Mouse (Mus musculus): Measurements from ENCODE around the gene Ddb2. TPM values are rescaled to one million over a fixed set of nuclear protein-coding genes. Genes with fewer than 3 reads are reported as not detected.
A peak's percentile ranks its signal among the peaks of the same experiment; 100 is the strongest.

Ddb2 gene
- polyA plus RNA-seq, 1 experiment from 2014 or later, result 33.7 TPM

GRCm38 (mm10) chr2:91190501-91190900 lies 46.3 kb downstream of the Ddb2 start:
- peak; percentile 9 for DNase-seq (ENCODE audit: low spot score)

- DNase-seq (ENCODE audit: low spot score), result no peak
These were observed 49.4 kb downstream of the Ddb2 start for GRCm38 (mm10) chr2:91187431-91187830.

GRCm38 (mm10) chr2:91186208-91186607 lies 50.6 kb downstream of the Ddb2 start:
- DNase-seq (ENCODE audit: low spot score), result no peak

- peak; percentile 75 for DNase-seq (ENCODE audit: low spot score)
These were observed 52.9 kb downstream of the Ddb2 start, which contains the start of gene Madd for GRCm38 (mm10) chr2:91183711-91184405. Gene Madd, minus strand, starts transcription at chr2:91183837.

GRCm38 (mm10) chr2:91183148-91183513 lies 53.7 kb downstream of the Ddb2 start:
- DNase-seq (ENCODE audit: low spot score), result peak; percentile 98

GRCm38 (mm10) chr2:91182405-91183147 lies 54.2 kb downstream of the Ddb2 start:
- DNase-seq (ENCODE audit: low spot score), result peak; percentile 90

GRCm38 (mm10) chr2:91182016-91182404 lies 54.8 kb downstream of the Ddb2 start:
- peak; percentile 33 for DNase-seq (ENCODE audit: low spot score)

GRCm38 (mm10) chr2:91180706-91181105 lies 56.1 kb downstream of the Ddb2 start:
- DNase-seq (ENCODE audit: low spot score), result no peak

- DNase-seq (ENCODE audit: low spot score), result no peak
These were observed 57.0 kb downstream of the Ddb2 start for GRCm38 (mm10) chr2:91179825-91180224.

GRCm38 (mm10) chr2:91176234-91176633 lies 60.5 kb downstream of the Ddb2 start:
- no peak for DNase-seq (ENCODE audit: low spot score)

- no peak for DNase-seq (ENCODE audit: low spot score)
These were observed 61.3 kb downstream of the Ddb2 start for GRCm38 (mm10) chr2:91175490-91175889.

GRCm38 (mm10) chr2:91169587-91170322 lies 67.0 kb downstream of the Ddb2 start:
- DNase-seq (ENCODE audit: low spot score), result no peak

GRCm38 (mm10) chr2:91167629-91168028 lies 69.2 kb downstream of the Ddb2 start:
- DNase-seq (ENCODE audit: low spot score), result no peak

GRCm38 (mm10) chr2:91164991-91165390 lies 71.8 kb downstream of the Ddb2 start:
- no peak for DNase-seq (ENCODE audit: low spot score)

GRCm38 (mm10) chr2:91163532-91163931 lies 73.2 kb downstream of the Ddb2 start:
- no peak for DNase-seq (ENCODE audit: low spot score)

- DNase-seq (ENCODE audit: low spot score), result no peak
These were observed 73.8 kb downstream of the Ddb2 start for GRCm38 (mm10) chr2:91162952-91163351.

Other genes starting within 250 kb of the Ddb2 start
- 8.3 TPM in 2 replicates for gene Rapsn, start 201.4 kb downstream of the Ddb2 start, polyA plus RNA-seq (2015; fragmentation: Nextera tagmentation; extraction: Ambion mirVana)
- 302 and 307 TPM in 2 replicates for gene Psmc3, start 183.0 kb downstream of the Ddb2 start, polyA plus RNA-seq (2015; fragmentation: Nextera tagmentation; extraction: Ambion mirVana)
- gene Slc39a13, start 166.6 kb downstream of the Ddb2 start, polyA plus RNA-seq (2015; fragmentation: Nextera tagmentation; extraction: Ambion mirVana), result 15.1 and 16.4 TPM in 2 replicates
- 13.8 and 14.0 TPM in 2 replicates for gene Spi1, start 154.6 kb downstream of the Ddb2 start, polyA plus RNA-seq (2015; fragmentation: Nextera tagmentation; extraction: Ambion mirVana)
- 0.18 and 0.36 TPM in 2 replicates for gene Mybpc3, start 118.8 kb downstream of the Ddb2 start, polyA plus RNA-seq (2015; fragmentation: Nextera tagmentation; extraction: Ambion mirVana)
- gene Madd, start 53.1 kb downstream of the Ddb2 start, polyA plus RNA-seq (2015; fragmentation: Nextera tagmentation; extraction: Ambion mirVana), result 15.9 and 27.0 TPM in 2 replicates
- gene Nr1h3, start 34.1 kb downstream of the Ddb2 start, polyA plus RNA-seq (2015; fragmentation: Nextera tagmentation; extraction: Ambion mirVana), result 7.2 and 9.6 TPM in 2 replicates
- 15.5 and 15.6 TPM in 2 replicates for gene Acp2, start 34.1 kb downstream of the Ddb2 start, polyA plus RNA-seq (2015; fragmentation: Nextera tagmentation; extraction: Ambion mirVana)
- 4.3 and 5.9 TPM in 2 replicates for gene Pacsin3, start 19.0 kb upstream of the Ddb2 start, polyA plus RNA-seq (2015; fragmentation: Nextera tagmentation; extraction: Ambion mirVana)
- gene Arfgap2, start 28.0 kb upstream of the Ddb2 start, polyA plus RNA-seq (2015; fragmentation: Nextera tagmentation; extraction: Ambion mirVana), result 95.7 and 99.8 TPM in 2 replicates
- gene 1110051M20Rik, start 207.7 kb upstream of the Ddb2 start, polyA plus RNA-seq (2015; fragmentation: Nextera tagmentation; extraction: Ambion mirVana), result 24.5 and 25.2 TPM in 2 replicates
- gene Lrp4, start 220.5 kb upstream of the Ddb2 start, polyA plus RNA-seq (2015; fragmentation: Nextera tagmentation; extraction: Ambion mirVana), result 2.0 and 2.4 TPM in 2 replicates

Measured in thymus, postnatal 0 days (tissue).